Mouse (Mus musculus) lung, embryonic 15.5 days (tissue): ENCODE measurements around the gene Itga1. TPM values are rescaled to one million over a fixed set of nuclear protein-coding genes. Genes with fewer than 3 reads are reported as not detected.

Source experiments
- ATAC-seq: fragments of 200-750 bp; cut with Nextera tagmentation; 2 replicates; pipeline ENCODE4 v1.8.0; 2017; ENCODE audit warnings: moderate number of reproducible peaks, borderline replicate concordance; ENCODE audit not compliant: low FRiP score, low TSS enrichment; ENCODE audit errors: extremely low read depth
- H3K27ac ChIP-seq: fragments of 300-500 bp; sonication (generic); 2 replicates; pipeline ENCODE4 v1.5.1; 2015; ENCODE audit warnings: moderate library complexity, mild to moderate bottlenecking, inconsistent platforms
- H3K27me3 ChIP-seq: fragments of 300-500 bp; sonication (generic); 2 replicates; pipeline ENCODE4 v1.6.1; 2015; ENCODE audit warnings: inconsistent platforms
- H3K36me3 ChIP-seq: fragments of 300-500 bp; sonication (generic); 2 replicates; pipeline ENCODE4 v1.6.1; 2015; ENCODE audit warnings: inconsistent platforms
- H3K4me1 ChIP-seq: fragments of 300-500 bp; sonication (generic); 2 replicates; pipeline ENCODE4 v1.6.1; 2015; ENCODE audit warnings: inconsistent platforms
- H3K4me2 ChIP-seq: fragments of 300-500 bp; sonication (generic); 2 replicates; pipeline ENCODE4 v1.6.1; 2015; ENCODE audit warnings: inconsistent platforms, mild to moderate bottlenecking, moderate library complexity
- H3K4me3 ChIP-seq: fragments of 300-500 bp; sonication (generic); 2 replicates; pipeline ENCODE4 v1.5.1; 2015; ENCODE audit warnings: mild to moderate bottlenecking, inconsistent platforms
- H3K9ac ChIP-seq: fragments of 300-500 bp; sonication (generic); 2 replicates; pipeline ENCODE4 v1.6.1; 2015; ENCODE audit warnings: inconsistent platforms
- H3K9me3 ChIP-seq: fragments of 300-500 bp; sonication (generic); 2 replicates; pipeline ENCODE4 v1.6.1; 2016; ENCODE audit warnings: inconsistent platforms
- WGBS: fragments of 180-500 bp; shearing (Covaris S2); methylation state at CpG from one replicate; pipeline ENCODE4 v1.1.7; 2015; 5-methylcytosine and 5-hydroxymethylcytosine counted together
- polyA plus RNA-seq: library from polyadenylated mRNA; unstranded; fragments of >200 nt; fragmentation: Nextera tagmentation; extraction: Ambion mirVana; gene quantifications from 2 replicates; pipeline ENCODE4 v1.2.1, GENCODE M21; 2015

The Itga1 gene
- polyA plus RNA-seq, 1 experiment from 2014 or later: 35.5 TPM

- H3K9ac ChIP-seq: no peak overlapping the region
- no peak overlapping the region for H3K4me2 ChIP-seq
- H3K4me1 ChIP-seq: peaks cover 12% of the 10 kb centered on the region; the same call in 1 of the 2 replicates
- H3K27me3 ChIP-seq: no peaks in the 10 kb centered on the region
- peak; percentile 90 for ATAC-seq
- WGBS: 36% methylated on average over 6 of the region's 6 CpGs
- H3K9me3 ChIP-seq: no peaks in the 10 kb centered on the region
- H3K27ac ChIP-seq: no peak overlapping the region
- H3K36me3 ChIP-seq: no peaks in the 10 kb centered on the region
- H3K4me3 ChIP-seq: no peak overlapping the region
Measured at GRCm38 (mm10) chr13:114974484-114975042, 127.2 kb downstream of the Itga1 start.

- Histone ChIP-seq H3K9me3 (no peaks in the 10 kb centered on the region), H3K36me3 (no peaks in the 10 kb centered on the region), H3K9ac (no peak overlapping the region), H3K4me1 (peaks cover 12% of the 10 kb centered on the region; the same call in 1 of the 2 replicates), H3K4me2 (no peak overlapping the region), H3K27me3 (no peaks in the 10 kb centered on the region), H3K27ac (no peak overlapping the region), H3K4me3 (no peak overlapping the region)
- WGBS: 73% methylated on average over 3 of the region's 3 CpGs
- ATAC-seq: no peak
Measured at GRCm38 (mm10) chr13:114971905-114972304, 129.9 kb downstream of the Itga1 start.

GRCm38 (mm10) chr13:114964233-114964632, 137.5 kb downstream of the Itga1 start:
- H3K9ac ChIP-seq: no peak overlapping the region
- H3K27ac ChIP-seq: no peak overlapping the region
- H3K4me1 ChIP-seq: no peaks in the 10 kb centered on the region
- 24% methylated on average over 2 of the region's 2 CpGs for WGBS
- H3K36me3 ChIP-seq: no peaks in the 10 kb centered on the region; the same call in 1 of the 2 replicates
- H3K4me2 ChIP-seq: no peak overlapping the region
- H3K9me3 ChIP-seq: no peaks in the 10 kb centered on the region
- no peak overlapping the region for H3K4me3 ChIP-seq
- no peaks in the 10 kb centered on the region for H3K27me3 ChIP-seq
- ATAC-seq: peak; percentile 84

- no peak overlapping the region for H3K4me3 ChIP-seq
- no peak overlapping the region for H3K9ac ChIP-seq
- no peaks in the 10 kb centered on the region for H3K36me3 ChIP-seq
- no peak overlapping the region for H3K4me2 ChIP-seq
- no peaks in the 10 kb centered on the region for H3K9me3 ChIP-seq
- ATAC-seq: no peak
- H3K4me1 ChIP-seq: 0 out of 2 replicates have a peak, but pooled peaks cover 4% of the 10 kb centered on the region
- no peaks in the 10 kb centered on the region for H3K27me3 ChIP-seq
- no peak overlapping the region for H3K27ac ChIP-seq
Measured at GRCm38 (mm10) chr13:114954516-114954915, 147.2 kb downstream of the Itga1 start.

- Histone ChIP-seq H3K4me3 (no peak overlapping the region), H3K4me2 (no peak overlapping the region), H3K4me1 (peaks cover 4% of the 10 kb centered on the region; the same call in 1 of the 2 replicates), H3K9ac (no peak overlapping the region), H3K9me3 (no peaks in the 10 kb centered on the region), H3K27me3 (no peaks in the 10 kb centered on the region), H3K36me3 (no peaks in the 10 kb centered on the region), H3K27ac (no peak overlapping the region)
- ATAC-seq: no peak
- 67% methylated on average over 7 of the region's 7 CpGs for WGBS
Measured at GRCm38 (mm10) chr13:114933541-114933940, 168.2 kb downstream of the Itga1 start.

- Histone ChIP-seq H3K9ac (peak within 1 kb of the TSS; percentile 20), H3K9me3 (no peaks in the 10 kb centered on the region), H3K27ac (peak within 1 kb of the TSS; percentile 81), H3K4me1 (peaks cover 4% of the 10 kb centered on the region; the same call in 1 of the 2 replicates), H3K4me2 (peak within 1 kb of the TSS; percentile 74), H3K4me3 (peak within 1 kb of the TSS; percentile 53), H3K36me3 (no peaks in the 10 kb centered on the region), H3K27me3 (no peaks in the 10 kb centered on the region)
- 1% methylated on average over 28 of the region's 28 CpGs for WGBS
- ATAC-seq: peak; percentile 87
Measured at GRCm38 (mm10) chr13:114931775-114932294, 169.9 kb downstream of the Itga1 start, which contains the start of gene Itga2. TSS of gene Itga2 (minus strand) at chr13:114932100.

GRCm38 (mm10) chr13:114930996-114931649, 170.6 kb downstream of the Itga1 start:
- 2% methylated on average over 10 of the region's 10 CpGs for WGBS
- Histone ChIP-seq H3K4me1 (peaks cover 4% of the 10 kb centered on the region; the same call in 1 of the 2 replicates), H3K4me3 (peak overlapping the region; percentile 53), H3K27me3 (no peaks in the 10 kb centered on the region), H3K9me3 (no peaks in the 10 kb centered on the region), H3K4me2 (peak overlapping the region; percentile 74), H3K27ac (peak overlapping the region; percentile 81), H3K36me3 (no peaks in the 10 kb centered on the region), H3K9ac (peak overlapping the region; percentile 20)
- peak; percentile 71 for ATAC-seq

- no peak overlapping the region for H3K9ac ChIP-seq
- no peaks in the 10 kb centered on the region for H3K36me3 ChIP-seq
- no peak overlapping the region for H3K4me3 ChIP-seq
- 44% methylated on average over 1 of the region's 1 CpGs for WGBS
- H3K27me3 ChIP-seq: no peaks in the 10 kb centered on the region
- peaks cover 8% of the 10 kb centered on the region; the same call in 1 of the 2 replicates for H3K4me1 ChIP-seq
- no peak for ATAC-seq
- H3K4me2 ChIP-seq: no peak overlapping the region
- no peak overlapping the region for H3K27ac ChIP-seq
- 0 out of 2 replicates have a peak, but pooled peaks cover 4% of the 10 kb centered on the region for H3K9me3 ChIP-seq
Measured at GRCm38 (mm10) chr13:114924785-114925184, 177.0 kb downstream of the Itga1 start.

GRCm38 (mm10) chr13:114923331-114923730, 178.4 kb downstream of the Itga1 start:
- Histone ChIP-seq H3K4me1 (peaks cover 8% of the 10 kb centered on the region; the same call in 1 of the 2 replicates), H3K27ac (peak overlapping the region; percentile 41; the same call in 1 of the 2 replicates), H3K36me3 (no peaks in the 10 kb centered on the region), H3K4me2 (no peak overlapping the region), H3K9ac (no peak overlapping the region), H3K27me3 (no peaks in the 10 kb centered on the region), H3K9me3 (0 out of 2 replicates have a peak, but pooled peaks cover 4% of the 10 kb centered on the region), H3K4me3 (no peak overlapping the region)
- 36% methylated on average over 9 of the region's 9 CpGs for WGBS
- peak; percentile 55; the same call in 1 of the 2 replicates for ATAC-seq

- H3K27me3 ChIP-seq: no peaks in the 10 kb centered on the region
- no peak overlapping the region for H3K4me3 ChIP-seq
- 0 out of 2 replicates have a peak, but pooled peaks cover 4% of the 10 kb centered on the region for H3K9me3 ChIP-seq
- ATAC-seq: peak; percentile 60
- H3K4me2 ChIP-seq: no peak overlapping the region
- no peak overlapping the region for H3K9ac ChIP-seq
- H3K36me3 ChIP-seq: no peaks in the 10 kb centered on the region
- 37% methylated on average over 5 of the region's 5 CpGs for WGBS
- H3K27ac ChIP-seq: 0 out of 2 replicates have a peak overlapping the region, but pooled peaks have one; percentile 41
- H3K4me1 ChIP-seq: peaks cover 7% of the 10 kb centered on the region; the same call in 1 of the 2 replicates
Measured at GRCm38 (mm10) chr13:114915767-114916166, 186.0 kb downstream of the Itga1 start.

GRCm38 (mm10) chr13:114914963-114915362, 186.8 kb downstream of the Itga1 start:
- ATAC-seq: no peak

GRCm38 (mm10) chr13:114914559-114914958, 187.2 kb downstream of the Itga1 start:
- Histone ChIP-seq H3K9me3 (no peaks in the 10 kb centered on the region), H3K36me3 (no peaks in the 10 kb centered on the region), H3K4me2 (no peak overlapping the region), H3K27me3 (no peaks in the 10 kb centered on the region), H3K4me1 (peaks cover 7% of the 10 kb centered on the region; the same call in 1 of the 2 replicates), H3K27ac (no peak overlapping the region), H3K4me3 (no peak overlapping the region), H3K9ac (no peak overlapping the region)
- ATAC-seq: no peak
- WGBS: 61% methylated on average over 4 of the region's 4 CpGs

More at GRCm38 (mm10) chr13:114914963-114915362, 186.8 kb downstream of the Itga1 start:
- Histone ChIP-seq H3K4me3 (no peak overlapping the region), H3K4me2 (no peak overlapping the region), H3K4me1 (peaks cover 7% of the 10 kb centered on the region; the same call in 1 of the 2 replicates), H3K9me3 (0 out of 2 replicates have a peak, but pooled peaks cover 2% of the 10 kb centered on the region), H3K9ac (no peak overlapping the region), H3K27me3 (no peaks in the 10 kb centered on the region), H3K27ac (no peak overlapping the region), H3K36me3 (no peaks in the 10 kb centered on the region)
- WGBS: 39% methylated on average over 4 of the region's 4 CpGs
